In the genomic region with DNA sequence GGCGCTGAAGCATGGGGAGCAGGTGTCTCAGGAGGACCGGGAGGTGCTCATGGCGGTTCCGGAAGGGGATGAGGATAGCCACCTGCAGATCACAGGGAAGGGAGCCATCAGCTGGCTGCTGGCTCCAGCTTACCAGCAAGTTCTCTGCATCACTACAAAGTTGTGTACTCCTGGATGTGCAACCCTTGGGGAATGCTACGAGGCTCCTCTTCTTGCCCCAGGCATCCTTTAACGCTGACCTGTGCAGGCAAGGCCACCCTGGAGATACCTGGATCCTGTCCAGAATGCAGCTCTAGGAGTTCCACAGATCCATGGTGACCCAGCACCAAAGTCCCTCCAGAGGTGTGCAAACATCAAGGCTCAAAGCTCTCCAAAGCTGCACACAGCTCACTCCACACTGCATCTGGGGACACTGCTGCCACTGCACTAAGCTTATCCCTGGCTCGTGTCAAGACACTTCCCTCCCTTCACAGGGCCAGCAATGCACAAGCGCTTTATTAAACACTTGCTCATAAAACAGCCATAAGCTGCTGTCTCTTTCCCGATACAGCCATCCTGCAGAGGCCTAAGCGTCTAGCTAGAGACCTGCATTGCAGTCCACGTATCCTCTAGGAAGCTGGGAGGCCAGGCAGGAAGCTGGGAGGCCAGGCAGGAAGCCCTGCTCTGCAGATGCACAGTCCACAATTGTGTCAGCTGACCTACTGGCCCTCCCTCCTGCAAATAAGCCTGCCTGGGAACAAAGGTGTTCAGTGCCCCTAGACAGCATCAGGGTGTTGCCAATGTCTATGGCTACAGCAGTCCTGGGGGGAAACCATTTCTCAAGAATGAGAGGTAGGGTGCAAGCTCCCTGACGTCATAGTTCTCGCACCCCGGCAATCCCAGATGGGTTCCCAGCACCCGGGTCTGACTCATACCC, we compare ENCODE assay signal across 9 mouse cellular contexts. TPM values are rescaled to one million over a fixed set of nuclear protein-coding genes. Genes with fewer than 3 reads are reported as not detected.
DNase-seq lines count a peak whose midpoint lies in the region; ATAC-seq and TF ChIP-seq lines count a peak whose summit lies in the region.
"Had no signal": no experiment of that assay in that cellular context is flagged by ENCODE, and none has a peak within 500 bp of the region (broad histone marks: within the 10 kb centered on the region; RNA-seq: fewer than 3 reads in every experiment).

No protein-coding gene starts in this region.

- H3K27ac ChIP-seq in hindbrain, embryonic 10.5 days, result peak overlapping the region; percentile 72
- no peak overlapping the region for H3K27ac ChIP-seq in hindbrain, embryonic 16.5 days (ENCODE audit: low read depth, low read length)
- 0 out of 2 replicates have a peak overlapping the region, but pooled peaks have one; percentile 11 for H3K27ac ChIP-seq in embryonic facial prominence, embryonic 13.5 days
- H3K27ac ChIP-seq in intestine, postnatal 0 days (ENCODE audit: low read depth, low read length), result peak overlapping the region; percentile 62; the same call in 1 of the 2 replicates
- no peak overlapping the region for H3K27ac ChIP-seq in liver, embryonic 16.5 days (ENCODE audit: low read length)

- 90% methylated on average over 15 of the region's 15 CpGs for WGBS in hindbrain, embryonic 10.5 days
- 81% methylated on average over 15 of the region's 15 CpGs for WGBS in hindbrain, embryonic 16.5 days
- WGBS in embryonic facial prominence, embryonic 13.5 days, result 84% methylated on average over 15 of the region's 15 CpGs
- WGBS in intestine, postnatal 0 days, result 74% methylated on average over 15 of the region's 15 CpGs
- WGBS in liver, embryonic 16.5 days (ENCODE audit: insufficient replicate concordance), result 66% methylated on average over 15 of the region's 15 CpGs

- no peak overlapping the region for H3K9ac ChIP-seq in hindbrain, embryonic 16.5 days (ENCODE audit: low read depth, low read length)
- H3K9ac ChIP-seq in embryonic facial prominence, embryonic 13.5 days, result no peak overlapping the region
- H3K9ac ChIP-seq in intestine, postnatal 0 days (ENCODE audit: low read depth, low read length), result no peak overlapping the region
- no peak overlapping the region for H3K9ac ChIP-seq in liver, embryonic 16.5 days (ENCODE audit: low read depth, low read length)

- H3K36me3 ChIP-seq in hindbrain, embryonic 10.5 days, result peaks cover 70% of the 10 kb centered on the region
- H3K36me3 ChIP-seq in hindbrain, embryonic 16.5 days (ENCODE audit: control insufficient read depth, insufficient read depth, low read length), result peaks cover 11% of the 10 kb centered on the region
- peaks cover 56% of the 10 kb centered on the region for H3K36me3 ChIP-seq in embryonic facial prominence, embryonic 13.5 days
- peaks cover 88% of the 10 kb centered on the region for H3K36me3 ChIP-seq in intestine, postnatal 0 days (ENCODE audit: control insufficient read depth, insufficient read depth)
- H3K36me3 ChIP-seq in liver, embryonic 16.5 days (ENCODE audit: control insufficient read depth, insufficient read depth), result no peaks in the 10 kb centered on the region; the same call in 1 of the 2 replicates

- no peak overlapping the region for H3K4me3 ChIP-seq in hindbrain, embryonic 10.5 days
- H3K4me3 ChIP-seq in hindbrain, embryonic 16.5 days (ENCODE audit: low read length), result no peak overlapping the region
- no peak overlapping the region for H3K4me3 ChIP-seq in embryonic facial prominence, embryonic 13.5 days
- H3K4me3 ChIP-seq in intestine, postnatal 0 days (ENCODE audit: low read depth, low read length), result no peak overlapping the region
- H3K4me3 ChIP-seq in liver, embryonic 16.5 days (ENCODE audit: low read depth, low read length), result no peak overlapping the region
- H3K4me3 ChIP-seq: myocyte had no signal

- peaks cover 15% of the 10 kb centered on the region for H3K4me1 ChIP-seq in hindbrain, embryonic 10.5 days (replicated peaks)
- H3K4me1 ChIP-seq in hindbrain, embryonic 16.5 days (ENCODE audit: control insufficient read depth, insufficient read depth, low read depth, low read length), result peaks cover 12% of the 10 kb centered on the region
- H3K4me1 ChIP-seq in embryonic facial prominence, embryonic 13.5 days, result 0 out of 2 replicates have a peak, but pooled peaks cover 3% of the 10 kb centered on the region
- no peaks in the 10 kb centered on the region for H3K4me1 ChIP-seq in intestine, postnatal 0 days (replicated peaks; ENCODE audit: control insufficient read depth, insufficient read depth, low read length)
- peaks cover 5% of the 10 kb centered on the region for H3K4me1 ChIP-seq in liver, embryonic 16.5 days (ENCODE audit: control insufficient read depth, low read depth, low read length)

- H3K9me3 ChIP-seq in hindbrain, embryonic 10.5 days, result no peaks in the 10 kb centered on the region
- no peaks in the 10 kb centered on the region for H3K9me3 ChIP-seq in hindbrain, embryonic 16.5 days (ENCODE audit: control insufficient read depth, low read length)
- H3K9me3 ChIP-seq in embryonic facial prominence, embryonic 13.5 days, result no peaks in the 10 kb centered on the region
- no peaks in the 10 kb centered on the region for H3K9me3 ChIP-seq in intestine, postnatal 0 days (ENCODE audit: control insufficient read depth)
- no peaks in the 10 kb centered on the region for H3K9me3 ChIP-seq in liver, embryonic 16.5 days (replicated peaks; ENCODE audit: control insufficient read depth, low read length)

- no peak overlapping the region for H3K4me2 ChIP-seq in hindbrain, embryonic 16.5 days (ENCODE audit: low read length)
- no peak overlapping the region for H3K4me2 ChIP-seq in embryonic facial prominence, embryonic 13.5 days
- H3K4me2 ChIP-seq in intestine, postnatal 0 days (replicated peaks; ENCODE audit: low read depth), result peak overlapping the region; percentile 40
- no peak overlapping the region for H3K4me2 ChIP-seq in liver, embryonic 16.5 days (ENCODE audit: low read depth, low read length)

- DNase-seq in hindbrain, embryonic 10.5 days (ENCODE audit: low spot score), result no peak
- peak; percentile 58 for DNase-seq in adrenal gland, postnatal 14 days
- DNase-seq in embryo, embryonic 10.5 days (ENCODE audit: low spot score), result no peak
- no peak for DNase-seq in retina, embryonic 14.5 days (ENCODE audit: low spot score)

- no peak for ATAC-seq in hindbrain, embryonic 16.5 days
- no peak for ATAC-seq in embryonic facial prominence, embryonic 13.5 days (ENCODE audit: insufficient number of reproducible peaks, insufficient read depth, low FRiP score, low TSS enrichment, low read depth)
- ATAC-seq in intestine, postnatal 0 days, result 0 out of 2 replicates have a peak, but pooled peaks have one; percentile 22
- peak; percentile 52; the same call in 1 of the 2 replicates for ATAC-seq in liver, embryonic 16.5 days (ENCODE audit: low read depth)

- TF ChIP-seq CTCF in intestine, postnatal 0 days (IDR thresholded peaks at IDR 0.05; ENCODE audit: low read depth), result no peak

- H3K27me3 ChIP-seq in hindbrain, embryonic 10.5 days (ENCODE audit: insufficient read depth, poor library complexity, severe bottlenecking), result no peaks in the 10 kb centered on the region
- H3K27me3 ChIP-seq in hindbrain, embryonic 16.5 days (replicated peaks; ENCODE audit: control insufficient read depth, insufficient read depth, low read length), result no peaks in the 10 kb centered on the region
- no peaks in the 10 kb centered on the region for H3K27me3 ChIP-seq in embryonic facial prominence, embryonic 13.5 days
- no peaks in the 10 kb centered on the region for H3K27me3 ChIP-seq in intestine, postnatal 0 days (replicated peaks; ENCODE audit: control insufficient read depth, insufficient read depth, low read length)
- no peaks in the 10 kb centered on the region for H3K27me3 ChIP-seq in liver, embryonic 16.5 days (ENCODE audit: control insufficient read depth, insufficient read depth, low read depth, low read length)

RNA-seq across cellular contexts. Expression of gene B4galt5, which starts 42.1 kb away (rescaled TPM):
- 8.4 and 10.6 TPM in 2 replicates for polyA plus RNA-seq in hindbrain, embryonic 10.5 days (2016; fragmentation: Nextera tagmentation; extraction: Ambion mirVana)
- polyA plus RNA-seq in hindbrain, embryonic 16.5 days (2015; fragmentation: Nextera tagmentation; extraction: Ambion mirVana), result 19.7 and 22.6 TPM in 2 replicates
- total RNA-seq in adrenal gland, postnatal 14 days (2021), result 75.6 and 77.7 TPM in 2 replicates
- polyA plus RNA-seq in embryonic facial prominence, embryonic 13.5 days (2015; fragmentation: Nextera tagmentation; extraction: Ambion mirVana), result 7.6 and 8.9 TPM in 2 replicates
- 22.4 and 26.6 TPM in 2 replicates for polyA plus RNA-seq in intestine, postnatal 0 days (2015; fragmentation: Nextera tagmentation; extraction: Ambion mirVana)
- polyA plus RNA-seq in liver, embryonic 16.5 days (2015; fragmentation: Nextera tagmentation; extraction: Ambion mirVana), result 1.3 and 1.5 TPM in 2 replicates

Comparison
In these comparisons a context has a peak if more than half of its experiments do, and no peak if none do; other contexts are left out.
1. H3K27ac ChIP-seq: peak in hindbrain, embryonic 10.5 days (single experiment), embryonic facial prominence, embryonic 13.5 days (single experiment) and intestine, postnatal 0 days (single experiment); none in hindbrain, embryonic 16.5 days (single experiment) and liver, embryonic 16.5 days (single experiment).
2. ATAC-seq: peak in intestine, postnatal 0 days (single experiment) and liver, embryonic 16.5 days (single experiment); none in hindbrain, embryonic 16.5 days (single experiment) and embryonic facial prominence, embryonic 13.5 days (single experiment).